Mouse (Mus musculus): ENCODE measurements at regions not wholly inside any gene's neighbourhood (a gene's known extent, or its start where the extent isn't known, plus 50 kb on each side); places are given as distances from the start of the nearest gene placed in this dataset.

GRCm38 (mm10) chr1:185151130-185151799 lies 52.7 kb upstream of the Rab3gap2 start:
- no peak overlapping the region for H3K4me2 ChIP-seq (replicated peaks)
- H3K4me3 ChIP-seq (replicated peaks): no peak overlapping the region
- H3K27ac ChIP-seq (replicated peaks): no peak overlapping the region; the same call in 1 of the 2 replicates
- H3K36me3 ChIP-seq: no peaks in the 10 kb centered on the region
- H3K27me3 ChIP-seq: no peaks in the 10 kb centered on the region
- peaks cover 11% of the 10 kb centered on the region; the same call in 1 of the 2 replicates for H3K4me1 ChIP-seq
- no peak overlapping the region for H3K9ac ChIP-seq
- no peaks in the 10 kb centered on the region for H3K9me3 ChIP-seq (replicated peaks)
- no peak for ATAC-seq (ENCODE audit: insufficient number of reproducible peaks, low FRiP score, low TSS enrichment, low read depth)
- WGBS: 54% methylated on average over 11 of the region's 11 CpGs

GRCm38 (mm10) chr1:185150431-185151129 lies 53.3 kb upstream of the Rab3gap2 start:
- Histone ChIP-seq H3K9me3 (replicated peaks) (no peaks in the 10 kb centered on the region), H3K4me2 (replicated peaks) (no peak overlapping the region), H3K4me1 (peaks cover 11% of the 10 kb centered on the region; the same call in 1 of the 2 replicates), H3K27me3 (no peaks in the 10 kb centered on the region), H3K9ac (no peak overlapping the region), H3K27ac (replicated peaks) (0 out of 2 replicates have a peak overlapping the region, but pooled peaks have one; percentile 8), H3K36me3 (no peaks in the 10 kb centered on the region), H3K4me3 (replicated peaks) (no peak overlapping the region)
- 62% methylated on average over 15 of the region's 15 CpGs for WGBS
- ATAC-seq (ENCODE audit: insufficient number of reproducible peaks, low FRiP score, low TSS enrichment, low read depth): no peak

DNA sequence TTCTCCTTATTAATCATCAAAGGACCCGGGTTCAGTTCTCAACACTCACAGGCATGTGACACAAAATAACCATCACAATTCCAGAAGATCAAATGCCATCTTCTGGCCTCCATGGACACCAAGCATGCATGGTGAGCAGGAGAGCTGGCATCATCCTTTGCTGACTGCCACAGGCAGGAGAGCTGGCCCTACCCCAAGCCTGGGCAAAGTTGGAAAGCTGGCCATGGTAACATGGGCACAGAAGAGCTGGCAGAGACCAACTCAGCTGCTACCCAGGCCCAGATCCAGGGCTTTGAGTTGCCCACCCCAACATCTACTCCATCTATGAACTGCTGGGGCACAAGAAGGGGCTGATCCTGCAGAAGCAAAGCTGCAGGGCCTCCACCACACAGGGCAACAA lies 59.1 kb upstream of the Rab3gap2 start:
- no peaks in the 10 kb centered on the region for H3K36me3 ChIP-seq
- H3K4me1 ChIP-seq: peaks cover 15% of the 10 kb centered on the region
- H3K4me3 ChIP-seq (replicated peaks): no peak overlapping the region
- H3K9me3 ChIP-seq (replicated peaks): no peaks in the 10 kb centered on the region
- H3K9ac ChIP-seq: no peak overlapping the region
- H3K4me2 ChIP-seq (replicated peaks): no peak overlapping the region
- ATAC-seq (ENCODE audit: insufficient number of reproducible peaks, low FRiP score, low TSS enrichment, low read depth): no peak
- H3K27ac ChIP-seq (replicated peaks): no peak overlapping the region
- 86% methylated on average over 1 of the region's 1 CpGs for WGBS
- no peaks in the 10 kb centered on the region for H3K27me3 ChIP-seq

DNA sequence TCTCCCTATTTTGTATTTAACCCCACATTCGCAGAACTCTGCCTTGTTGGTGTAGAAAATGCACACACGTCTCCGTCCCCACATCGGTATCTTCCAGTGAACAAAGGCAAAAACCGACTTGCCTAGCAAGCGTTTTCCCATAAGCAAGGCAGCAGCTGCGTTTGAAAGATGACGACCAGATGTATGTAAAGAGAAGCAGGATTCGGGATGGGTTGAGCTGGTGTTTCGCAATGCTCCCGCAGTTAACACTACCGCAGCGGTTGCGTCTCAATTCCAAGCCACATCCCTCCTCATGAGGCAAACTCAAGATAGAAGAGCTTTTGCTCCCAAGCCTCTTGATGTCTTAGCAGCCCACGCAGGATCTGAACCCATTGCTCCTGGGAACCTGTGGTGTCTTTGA lies 59.9 kb upstream of the Rab3gap2 start:
- no peak for ATAC-seq (ENCODE audit: insufficient number of reproducible peaks, low FRiP score, low TSS enrichment, low read depth)

GRCm38 (mm10) chr1:185140317-185140716 lies 63.6 kb upstream of the Rab3gap2 start:
- Histone ChIP-seq H3K27me3 (no peaks in the 10 kb centered on the region), H3K9ac (no peak overlapping the region), H3K4me3 (replicated peaks) (no peak overlapping the region), H3K9me3 (replicated peaks) (no peaks in the 10 kb centered on the region), H3K4me1 (peaks cover 15% of the 10 kb centered on the region), H3K4me2 (replicated peaks) (no peak overlapping the region), H3K27ac (replicated peaks) (no peak overlapping the region), H3K36me3 (no peaks in the 10 kb centered on the region)
- WGBS: 62% methylated on average over 5 of the region's 5 CpGs
- ATAC-seq (ENCODE audit: insufficient number of reproducible peaks, low FRiP score, low TSS enrichment, low read depth): no peak

More for the DNA sequence above, 59.9 kb upstream of the Rab3gap2 start:
- no peak overlapping the region for H3K9ac ChIP-seq
- H3K4me3 ChIP-seq (replicated peaks): no peak overlapping the region
- no peaks in the 10 kb centered on the region for H3K9me3 ChIP-seq (replicated peaks)
- H3K27me3 ChIP-seq: no peaks in the 10 kb centered on the region
- 60% methylated on average over 15 of the region's 15 CpGs for WGBS
- H3K4me2 ChIP-seq (replicated peaks): no peak overlapping the region
- 0 out of 2 replicates have a peak overlapping the region, but pooled peaks have one; percentile 28 for H3K27ac ChIP-seq (replicated peaks)
- H3K36me3 ChIP-seq: no peaks in the 10 kb centered on the region
- H3K4me1 ChIP-seq: peaks cover 15% of the 10 kb centered on the region

DNA sequence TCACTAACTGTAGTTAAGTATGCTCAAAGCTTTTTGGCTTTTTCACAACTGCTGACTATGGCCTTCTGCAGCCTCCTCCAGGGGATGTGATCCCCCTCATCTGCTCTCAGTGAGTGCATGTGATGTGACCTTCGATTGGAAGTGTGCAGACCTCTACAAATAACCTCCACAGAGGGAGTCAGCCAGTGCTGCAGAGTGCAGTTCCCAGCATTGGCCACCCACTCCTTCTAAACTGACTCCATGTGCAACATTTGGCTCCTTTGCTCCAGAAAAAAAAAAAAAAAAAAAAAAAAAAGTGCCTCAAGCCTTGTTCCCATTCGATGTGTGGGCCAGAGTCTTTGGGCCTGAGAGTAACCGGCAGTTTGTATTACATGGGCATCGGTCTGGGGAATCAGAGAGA lies 75.7 kb upstream of the Rab3gap2 start:
- no peak overlapping the region for H3K4me2 ChIP-seq (replicated peaks)
- no peak for ATAC-seq (ENCODE audit: insufficient number of reproducible peaks, low FRiP score, low TSS enrichment, low read depth)
- H3K27ac ChIP-seq (replicated peaks): no peak overlapping the region
- no peaks in the 10 kb centered on the region for H3K27me3 ChIP-seq
- peaks cover 4% of the 10 kb centered on the region; the same call in 1 of the 2 replicates for H3K4me1 ChIP-seq
- no peaks in the 10 kb centered on the region for H3K36me3 ChIP-seq
- H3K9me3 ChIP-seq (replicated peaks): 0 out of 2 replicates have a peak, but pooled peaks cover 3% of the 10 kb centered on the region
- WGBS: 36% methylated on average over 4 of the region's 4 CpGs
- no peak overlapping the region for H3K9ac ChIP-seq
- no peak overlapping the region for H3K4me3 ChIP-seq (replicated peaks)

DNA sequence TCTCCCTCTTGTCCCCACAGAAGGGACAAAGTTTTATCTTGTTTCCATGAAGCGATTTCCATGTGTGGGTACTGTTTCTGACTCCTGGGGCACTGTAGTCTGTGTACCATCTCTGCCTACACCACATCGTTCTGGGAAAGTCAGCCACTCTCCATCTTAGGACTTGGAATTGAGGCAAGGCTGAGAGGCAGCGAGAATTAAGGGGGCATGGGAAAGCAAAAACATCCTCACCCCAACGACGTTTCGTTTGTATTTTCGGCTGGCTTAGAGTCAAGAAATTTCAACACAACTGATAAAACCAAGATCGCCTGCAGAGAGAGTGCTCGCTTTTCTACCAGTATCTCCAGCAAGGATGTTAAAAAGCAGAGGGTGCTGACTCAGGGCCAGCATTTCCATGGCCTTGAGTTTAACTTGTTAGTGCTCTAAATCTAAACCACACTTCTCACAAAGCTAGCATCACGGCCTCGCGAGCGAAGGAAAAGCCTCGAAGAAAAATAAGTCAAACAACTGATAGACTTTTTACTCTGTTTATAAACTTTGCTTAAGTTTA lies 78.1 kb upstream of the Rab3gap2 start:
- no peaks in the 10 kb centered on the region for H3K36me3 ChIP-seq
- no peak overlapping the region for H3K4me2 ChIP-seq (replicated peaks)
- no peak overlapping the region for H3K9ac ChIP-seq
- peaks cover 4% of the 10 kb centered on the region; the same call in 1 of the 2 replicates for H3K4me1 ChIP-seq
- no peak overlapping the region; the same call in 1 of the 2 replicates for H3K27ac ChIP-seq (replicated peaks)
- H3K27me3 ChIP-seq: no peaks in the 10 kb centered on the region
- 52% methylated on average over 14 of the region's 14 CpGs for WGBS
- ATAC-seq (ENCODE audit: insufficient number of reproducible peaks, low FRiP score, low TSS enrichment, low read depth): no peak
- no peak overlapping the region for H3K4me3 ChIP-seq (replicated peaks)
- no peaks in the 10 kb centered on the region for H3K9me3 ChIP-seq (replicated peaks)

DNA sequence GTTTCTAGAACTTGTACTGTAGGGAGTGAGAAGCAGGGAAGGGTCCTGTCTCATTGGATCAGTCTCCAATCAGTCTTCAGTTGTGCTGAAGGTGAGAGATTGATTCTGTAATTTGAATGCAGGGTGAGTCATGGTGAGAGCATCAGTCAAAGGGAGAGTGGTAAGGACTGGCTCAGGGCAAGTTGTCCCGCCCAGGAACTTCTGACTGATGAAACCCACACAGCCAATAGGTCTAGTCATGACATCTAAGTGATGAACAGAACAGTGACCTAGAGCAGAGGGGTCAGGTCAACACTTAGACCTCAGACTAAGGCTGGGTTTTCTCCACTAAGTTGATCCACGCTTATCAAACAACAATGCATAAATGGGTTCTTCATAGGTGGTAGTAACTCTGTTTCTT lies 82.4 kb upstream of the Rab3gap2 start:
- no peaks in the 10 kb centered on the region for H3K9me3 ChIP-seq (replicated peaks)
- H3K4me1 ChIP-seq: peaks cover 4% of the 10 kb centered on the region; the same call in 1 of the 2 replicates
- no peak overlapping the region for H3K4me3 ChIP-seq (replicated peaks)
- no peak for ATAC-seq (ENCODE audit: insufficient number of reproducible peaks, low FRiP score, low TSS enrichment, low read depth)
- H3K27ac ChIP-seq (replicated peaks): no peak overlapping the region
- no peaks in the 10 kb centered on the region for H3K27me3 ChIP-seq
- WGBS: 80% methylated on average over 2 of the region's 2 CpGs
- no peaks in the 10 kb centered on the region for H3K36me3 ChIP-seq
- no peak overlapping the region for H3K9ac ChIP-seq
- no peak overlapping the region for H3K4me2 ChIP-seq (replicated peaks)

DNA sequence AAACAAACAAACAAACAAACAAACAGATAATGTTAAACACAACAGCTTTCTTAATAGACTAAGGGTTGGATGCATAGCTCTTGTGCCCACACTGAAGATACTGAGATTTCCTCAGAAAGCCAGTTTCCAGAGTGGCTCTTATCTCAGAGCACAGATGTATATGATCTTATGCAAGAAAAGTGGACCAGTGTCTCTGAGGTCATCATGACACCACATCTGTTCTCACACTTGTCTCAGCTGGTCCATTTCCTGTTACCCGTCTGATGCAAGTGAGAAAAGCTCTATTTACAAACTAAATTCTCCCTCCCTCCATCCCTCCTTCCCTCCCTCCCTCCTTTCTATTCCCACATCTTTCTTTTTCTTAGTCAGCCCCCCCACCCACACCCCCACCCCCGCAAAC lies 83.5 kb upstream of the Rab3gap2 start:
- WGBS: 57% methylated on average over 2 of the region's 2 CpGs
- ATAC-seq (ENCODE audit: insufficient number of reproducible peaks, low FRiP score, low TSS enrichment, low read depth): no peak

DNA sequence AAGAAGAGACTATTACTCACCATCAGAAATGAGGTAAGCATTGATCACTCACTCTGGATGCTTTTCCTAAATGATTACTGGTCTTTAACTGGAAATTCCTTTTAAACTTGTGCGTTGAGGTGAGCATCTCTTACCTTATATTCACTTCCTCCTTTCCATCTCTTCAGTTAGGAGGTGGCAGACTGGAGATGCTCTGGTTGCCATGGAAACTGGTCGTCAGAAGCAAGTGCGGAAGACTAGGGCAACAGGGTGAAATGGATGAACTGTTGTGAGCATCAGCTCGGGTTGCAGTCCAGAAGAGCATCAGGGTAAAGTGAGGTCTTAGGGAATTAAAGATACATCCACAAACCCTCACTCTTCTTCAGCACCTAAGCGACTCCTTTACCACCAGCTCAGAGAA lies 86.2 kb upstream of the Rab3gap2 start:
- Histone ChIP-seq H3K27ac (replicated peaks) (no peak overlapping the region), H3K4me1 (no peaks in the 10 kb centered on the region), H3K4me2 (replicated peaks) (no peak overlapping the region), H3K27me3 (no peaks in the 10 kb centered on the region), H3K9ac (no peak overlapping the region), H3K9me3 (replicated peaks) (no peaks in the 10 kb centered on the region), H3K4me3 (replicated peaks) (no peak overlapping the region), H3K36me3 (no peaks in the 10 kb centered on the region)
- no peak for ATAC-seq (ENCODE audit: insufficient number of reproducible peaks, low FRiP score, low TSS enrichment, low read depth)
- 64% methylated on average over 5 of the region's 5 CpGs for WGBS

More for the DNA sequence above, 83.5 kb upstream of the Rab3gap2 start:
- Histone ChIP-seq H3K27me3 (no peaks in the 10 kb centered on the region), H3K27ac (replicated peaks) (no peak overlapping the region), H3K4me3 (replicated peaks) (no peak overlapping the region), H3K36me3 (no peaks in the 10 kb centered on the region), H3K4me2 (replicated peaks) (no peak overlapping the region), H3K4me1 (peaks cover 3% of the 10 kb centered on the region; the same call in 1 of the 2 replicates), H3K9me3 (replicated peaks) (no peaks in the 10 kb centered on the region), H3K9ac (no peak overlapping the region)

DNA sequence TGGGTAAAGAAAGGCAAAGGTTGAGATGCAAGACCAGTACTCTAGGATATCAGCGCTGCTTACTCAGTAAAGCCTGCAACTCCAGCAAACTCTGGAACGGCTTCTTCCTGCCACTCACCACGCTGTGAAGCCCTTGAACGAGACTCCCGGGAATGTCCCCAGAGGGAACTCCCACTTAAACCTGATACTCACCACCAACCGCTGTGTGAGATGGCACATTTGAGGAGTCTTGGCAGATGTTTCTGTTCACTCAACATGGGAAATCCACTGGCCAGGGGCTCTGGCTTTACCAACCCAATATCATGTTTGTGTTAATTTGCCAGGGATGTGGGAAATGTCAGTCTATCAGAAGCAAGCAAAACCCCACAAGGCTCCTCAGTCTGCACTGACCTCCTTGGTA lies 90.2 kb upstream of the Rab3gap2 start:
- H3K27me3 ChIP-seq: no peaks in the 10 kb centered on the region
- H3K4me1 ChIP-seq: peaks cover 10% of the 10 kb centered on the region
- no peak overlapping the region for H3K9ac ChIP-seq
- no peaks in the 10 kb centered on the region for H3K9me3 ChIP-seq (replicated peaks)
- no peak for ATAC-seq (ENCODE audit: insufficient number of reproducible peaks, low FRiP score, low TSS enrichment, low read depth)
- H3K36me3 ChIP-seq: no peaks in the 10 kb centered on the region
- no peak overlapping the region for H3K4me3 ChIP-seq (replicated peaks)
- no peak overlapping the region for H3K4me2 ChIP-seq (replicated peaks)
- 29% methylated on average over 6 of the region's 6 CpGs for WGBS
- H3K27ac ChIP-seq (replicated peaks): no peak overlapping the region
